8 mouse cellular contexts compared by ENCODE assay signal in genomic region chr2:71055300-71056114, GRCm38 (mm10). TPM values are rescaled to one million over a fixed set of nuclear protein-coding genes. Genes with fewer than 3 reads are reported as not detected.
DNase-seq lines count a peak whose midpoint lies in the region; ATAC-seq and TF ChIP-seq lines count a peak whose summit lies in the region.

Gene Dcaf17, plus strand, starts transcription at chr2:71055328.
Gene Mettl8, minus strand, starts transcription at chr2:71055583.

- H3K4me1 ChIP-seq in embryonic facial prominence, embryonic 14.5 days (ENCODE audit: control insufficient read depth, insufficient read depth, low read length), result peaks cover 9% of the 10 kb centered on the region
- H3K4me1 ChIP-seq in heart, adult 2 months (ENCODE audit: control insufficient read depth, insufficient read depth, low read length), result no peaks in the 10 kb centered on the region
- H3K4me1 ChIP-seq in limb, embryonic 13.5 days, result peaks cover 10% of the 10 kb centered on the region
- peaks cover 10% of the 10 kb centered on the region for H3K4me1 ChIP-seq in midbrain, embryonic 16.5 days (ENCODE audit: control insufficient read depth, insufficient read depth, low read length)

- peak; percentile 99 for ATAC-seq in embryonic facial prominence, embryonic 14.5 days (ENCODE audit: low read depth)
- ATAC-seq in limb, embryonic 13.5 days (ENCODE audit: low FRiP score, low read depth), result peak; percentile 98
- peak; percentile 98 for ATAC-seq in midbrain, embryonic 16.5 days

- WGBS in embryonic facial prominence, embryonic 14.5 days, result under 1% methylated on average over 57 of the region's 57 CpGs
- under 1% methylated on average over 57 of the region's 57 CpGs for WGBS in heart, adult 2 months
- WGBS in limb, embryonic 13.5 days, result under 1% methylated on average over 54 of the region's 57 CpGs
- 1% methylated on average over 56 of the region's 57 CpGs for WGBS in midbrain, embryonic 16.5 days

- H3K9ac ChIP-seq in embryonic facial prominence, embryonic 14.5 days (ENCODE audit: low read depth, low read length), result peak within 1 kb of the TSS; percentile 89
- H3K9ac ChIP-seq in heart, adult 2 months (ENCODE audit: low read depth, low read length), result peak within 1 kb of the TSS; percentile 89
- H3K9ac ChIP-seq in limb, embryonic 13.5 days, result peak within 1 kb of the TSS; percentile 87
- peak within 1 kb of the TSS; percentile 77 for H3K9ac ChIP-seq in midbrain, embryonic 16.5 days (ENCODE audit: low read depth, low read length)

- no peaks in the 10 kb centered on the region for H3K9me3 ChIP-seq in embryonic facial prominence, embryonic 14.5 days (ENCODE audit: control insufficient read depth, low read length)
- H3K9me3 ChIP-seq in limb, embryonic 13.5 days, result no peaks in the 10 kb centered on the region
- H3K9me3 ChIP-seq in midbrain, embryonic 16.5 days (replicated peaks; ENCODE audit: control insufficient read depth, low read length, poor library complexity, severe bottlenecking), result no peaks in the 10 kb centered on the region

- peak within 1 kb of the TSS; percentile 95 for H3K27ac ChIP-seq in embryonic facial prominence, embryonic 14.5 days (replicated peaks; ENCODE audit: low read depth, low read length)
- H3K27ac ChIP-seq in heart, adult 2 months, result peak within 1 kb of the TSS; percentile 93
- peak within 1 kb of the TSS; percentile 94 for H3K27ac ChIP-seq in limb, embryonic 13.5 days
- H3K27ac ChIP-seq in midbrain, embryonic 16.5 days (ENCODE audit: low read length), result peak within 1 kb of the TSS; percentile 88

- TF ChIP-seq CTCF in heart, adult 2 months (IDR thresholded peaks at IDR 0.05), result peak; percentile 45

- peaks cover 19% of the 10 kb centered on the region for H3K36me3 ChIP-seq in embryonic facial prominence, embryonic 14.5 days (ENCODE audit: control insufficient read depth, insufficient read depth, low read length)
- H3K36me3 ChIP-seq in heart, adult 2 months (ENCODE audit: control insufficient read depth, insufficient read depth, low read length), result no peaks in the 10 kb centered on the region
- H3K36me3 ChIP-seq in limb, embryonic 13.5 days, result peaks cover 7% of the 10 kb centered on the region
- 0 out of 2 replicates have a peak, but pooled peaks cover 3% of the 10 kb centered on the region for H3K36me3 ChIP-seq in midbrain, embryonic 16.5 days (ENCODE audit: control insufficient read depth, insufficient read depth, low read length)

- H3K4me3 ChIP-seq in embryonic facial prominence, embryonic 14.5 days (ENCODE audit: low read depth, low read length), result peak within 1 kb of the TSS; percentile 93
- H3K4me3 ChIP-seq in heart, adult 2 months, result peak within 1 kb of the TSS; percentile 84
- peak within 1 kb of the TSS; percentile 87 for H3K4me3 ChIP-seq in limb, embryonic 13.5 days
- peak within 1 kb of the TSS; percentile 57 for H3K4me3 ChIP-seq in midbrain, embryonic 16.5 days (ENCODE audit: low read depth, low read length)

- H3K27me3 ChIP-seq in embryonic facial prominence, embryonic 14.5 days (replicated peaks; ENCODE audit: control insufficient read depth, insufficient read depth, low read length), result no peaks in the 10 kb centered on the region
- no peaks in the 10 kb centered on the region for H3K27me3 ChIP-seq in heart, adult 2 months (ENCODE audit: control insufficient read depth, insufficient read depth, low read length)
- H3K27me3 ChIP-seq in limb, embryonic 13.5 days, result no peaks in the 10 kb centered on the region
- H3K27me3 ChIP-seq in midbrain, embryonic 16.5 days (ENCODE audit: control insufficient read depth, insufficient read depth, low read depth, low read length), result no peaks in the 10 kb centered on the region

- intact Hi-C loops in heart, adult 2 months (cut with DNase I), result loop anchor here (10.0 kb wide), 1 partner anchor 159 kb away; the partner anchor contains the start of gene Dync1i2

- TF ChIP-seq EP300 in heart, adult 2 months (IDR thresholded peaks at IDR 0.05; ENCODE audit: insufficient read depth, low read depth, low read length), result 0 out of 2 replicates have a peak, but pooled peaks have one; percentile 25

- TF ChIP-seq POLR2A in heart, adult 2 months (IDR thresholded peaks at IDR 0.05; ENCODE audit: insufficient read depth, low read depth, low read length), result peak; percentile 90

- peak within 1 kb of the TSS; percentile 79 for H3K4me2 ChIP-seq in embryonic facial prominence, embryonic 14.5 days (ENCODE audit: low read depth, low read length)
- H3K4me2 ChIP-seq in limb, embryonic 13.5 days (replicated peaks), result peak within 1 kb of the TSS; percentile 76
- peak within 1 kb of the TSS; percentile 83 for H3K4me2 ChIP-seq in midbrain, embryonic 16.5 days (ENCODE audit: low read length)

- H3K79me2 ChIP-seq in heart, adult 2 months (replicated peaks; ENCODE audit: control insufficient read depth, insufficient read depth, low read length), result no peaks in the 10 kb centered on the region

- DNase-seq in 3T3-L1 (ENCODE audit: low read depth, low spot score), result peak; percentile 99
- peak; percentile 77 to 81 for DNase-seq in adrenal gland, postnatal 4 days (ENCODE audit: low spot score in 2 of 2)
- DNase-seq in embryonic facial prominence, embryonic 14.5 days (ENCODE audit: low spot score), result peak; percentile 98
- peak; percentile 92 to 93 for DNase-seq in heart, adult 2 months
- DNase-seq in kidney, adult 8-10 months, result peak; percentile 93
- DNase-seq in spleen, postnatal 10 days (ENCODE audit: low spot score in 2 of 2), result peak; percentile 89 to 97

RNA-seq across cellular contexts. Expression of gene Dcaf17, which starts in this region (rescaled TPM):
- total RNA-seq in adrenal gland, postnatal 4 days (2021), result 10 to 100 TPM; 17.6 TPM
- 22.0 and 23.8 TPM in 2 replicates for polyA plus RNA-seq in embryonic facial prominence, embryonic 14.5 days (2014; fragmentation: Nextera tagmentation; extraction: Ambion mirVana)
- 1 to 10 TPM; 4.8 to 5.5 TPM for total RNA-seq in heart, adult 2 months (2021)
- 3.3 and 3.8 TPM in 2 replicates for polyA plus RNA-seq in heart, adult 2 months (2012; rRNA removed)
- 26.7 and 30.5 TPM in 2 replicates for polyA plus RNA-seq in limb, embryonic 13.5 days (2015; fragmentation: Nextera tagmentation; extraction: Ambion mirVana)
- polyA plus RNA-seq in midbrain, embryonic 16.5 days (2015; fragmentation: Nextera tagmentation; extraction: Ambion mirVana), result 31.2 and 33.2 TPM in 2 replicates

RNA-seq across cellular contexts. Expression of gene Mettl8, which starts in this region (rescaled TPM):
- total RNA-seq in adrenal gland, postnatal 4 days (2021), result 10 to 100 TPM; 15.7 to 17.9 TPM
- polyA plus RNA-seq in embryonic facial prominence, embryonic 14.5 days (2014; fragmentation: Nextera tagmentation; extraction: Ambion mirVana), result 14.9 and 16.5 TPM in 2 replicates
- 1 to 10 TPM; 4.3 to 4.6 TPM for total RNA-seq in heart, adult 2 months (2021)
- 3.2 and 3.5 TPM in 2 replicates for polyA plus RNA-seq in heart, adult 2 months (2012; rRNA removed)
- polyA plus RNA-seq in limb, embryonic 13.5 days (2015; fragmentation: Nextera tagmentation; extraction: Ambion mirVana), result 14.1 and 14.3 TPM in 2 replicates
- 11.2 and 12.6 TPM in 2 replicates for polyA plus RNA-seq in midbrain, embryonic 16.5 days (2015; fragmentation: Nextera tagmentation; extraction: Ambion mirVana)

Comparison
In these comparisons a context has a peak if more than half of its experiments do, and no peak if none do; other contexts are left out.
1. Peak in every context shown above with its lines: DNase-seq, ATAC-seq, H3K4me3 ChIP-seq and H3K27ac ChIP-seq.